Mouse (Mus musculus): ENCODE results near the gene Lce1g. TPM values are rescaled to one million over a fixed set of nuclear protein-coding genes. Genes with fewer than 3 reads are reported as not detected.

The Lce1g gene
- not detected in 2 replicates for polyA plus RNA-seq (2012; rRNA removed)

DNA sequence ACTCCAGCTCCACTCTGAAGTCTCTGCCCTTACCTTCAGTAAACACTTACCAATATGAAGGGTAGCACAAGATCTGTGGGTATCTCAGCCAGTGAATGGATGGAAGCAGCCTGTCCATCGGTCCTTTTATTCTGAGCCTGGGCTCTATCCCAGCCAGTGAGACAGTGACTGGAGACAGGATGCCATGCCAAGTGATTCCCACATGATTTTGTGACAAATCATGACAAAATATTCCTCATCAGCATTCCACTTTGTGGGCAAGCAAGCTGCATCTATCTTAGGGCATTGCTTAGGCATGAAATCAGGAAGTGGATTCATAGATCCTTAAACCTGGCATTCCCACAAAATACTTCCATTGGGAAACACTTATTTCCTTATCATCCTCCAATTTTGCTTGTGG lies at the start of gene Lce1g:
Gene Lce1g, minus strand, starts transcription at position 101 of the 400 bp plus-strand sequence.
- 61% methylated on average over 1 of the region's 1 CpGs for WGBS
- no peak within 1 kb of the TSS for H3K4me3 ChIP-seq (replicated peaks; ENCODE audit: insufficient read depth, low read depth, low read length)
- H3K27ac ChIP-seq (ENCODE audit: insufficient read depth, low read length) = no peak within 1 kb of the TSS
- H3K27me3 ChIP-seq (ENCODE audit: control insufficient read depth, insufficient read depth, low read length) = no peaks in the 10 kb centered on the region
- no peaks in the 10 kb centered on the region for H3K4me1 ChIP-seq (ENCODE audit: control insufficient read depth, insufficient read depth, low read length)
- no peak for DNase-seq
- TF ChIP-seq CTCF (IDR thresholded peaks at IDR 0.05; ENCODE audit: borderline replicate concordance, insufficient read depth, low read depth, low read length) (no peak), POLR2A (IDR thresholded peaks at IDR 0.05; ENCODE audit: borderline replicate concordance, insufficient read depth, low read length) (no peak)

DNA sequence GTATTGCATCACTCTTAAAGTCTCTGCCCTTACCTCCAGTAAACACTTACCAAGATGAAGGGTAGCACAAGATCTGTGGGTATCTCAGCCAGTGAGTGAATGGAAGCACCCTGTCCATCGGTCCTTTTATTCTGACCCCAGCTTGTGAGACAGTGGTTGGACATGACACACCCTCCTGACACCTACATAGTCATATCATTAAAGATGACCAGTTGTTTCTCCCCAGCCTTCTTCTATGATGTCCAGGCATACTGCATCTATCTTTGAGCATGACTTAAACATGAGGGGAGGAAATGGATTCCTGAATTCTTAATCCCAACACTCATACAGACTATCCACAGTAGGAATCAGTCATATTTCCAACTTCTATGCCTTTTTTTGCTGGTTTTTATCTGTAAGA lies 38.3 kb upstream of the Lce1g start, which contains the start of gene Lce1j:
Gene Lce1j, minus strand, starts transcription at position 101 of the 400 bp plus-strand sequence.
- TF ChIP-seq CTCF (IDR thresholded peaks at IDR 0.05; ENCODE audit: borderline replicate concordance, insufficient read depth, low read depth, low read length) = no peak
- no peak for TF ChIP-seq POLR2A (IDR thresholded peaks at IDR 0.05; ENCODE audit: borderline replicate concordance, insufficient read depth, low read length)
- Histone ChIP-seq H3K27me3 (ENCODE audit: control insufficient read depth, insufficient read depth, low read length) (no peaks in the 10 kb centered on the region), H3K27ac (ENCODE audit: insufficient read depth, low read length) (no peak within 1 kb of the TSS), H3K4me1 (ENCODE audit: control insufficient read depth, insufficient read depth, low read length) (no peaks in the 10 kb centered on the region), H3K4me3 (replicated peaks; ENCODE audit: insufficient read depth, low read depth, low read length) (no peak within 1 kb of the TSS)
- DNase-seq = no peak
- 87% methylated on average over 1 of the region's 1 CpGs for WGBS

DNA sequence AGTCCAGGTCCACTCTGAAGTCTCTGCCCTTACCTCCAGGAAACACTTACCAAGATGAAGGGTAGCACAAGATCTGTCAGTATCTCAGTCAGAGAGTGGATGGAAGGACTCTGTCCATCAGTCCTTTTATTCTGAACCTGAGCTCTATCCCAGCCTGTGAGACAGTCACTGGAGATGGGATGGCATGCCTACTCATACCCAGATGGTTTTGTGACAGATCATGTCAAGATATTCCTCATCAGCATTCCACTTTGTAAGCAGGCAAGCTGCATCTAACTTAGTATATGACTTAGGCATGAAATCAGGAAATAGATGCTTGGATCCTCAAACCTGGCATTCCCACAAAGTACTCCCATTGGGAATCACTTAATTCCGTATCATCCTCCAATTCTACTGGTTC lies 26.7 kb upstream of the Lce1g start, which contains the start of gene Lce1i:
Gene Lce1i, minus strand, starts transcription at position 101 of the 400 bp plus-strand sequence.
- H3K4me3 ChIP-seq (replicated peaks; ENCODE audit: insufficient read depth, low read depth, low read length) = no peak within 1 kb of the TSS
- H3K27me3 ChIP-seq (ENCODE audit: control insufficient read depth, insufficient read depth, low read length) = no peaks in the 10 kb centered on the region
- TF ChIP-seq CTCF (IDR thresholded peaks at IDR 0.05; ENCODE audit: borderline replicate concordance, insufficient read depth, low read depth, low read length) (no peak), POLR2A (IDR thresholded peaks at IDR 0.05; ENCODE audit: borderline replicate concordance, insufficient read depth, low read length) (no peak)
- H3K27ac ChIP-seq (ENCODE audit: insufficient read depth, low read length) = no peak within 1 kb of the TSS
- no peaks in the 10 kb centered on the region for H3K4me1 ChIP-seq (ENCODE audit: control insufficient read depth, insufficient read depth, low read length)
- 78% methylated on average over 1 of the region's 1 CpGs for WGBS
- DNase-seq = no peak

DNA sequence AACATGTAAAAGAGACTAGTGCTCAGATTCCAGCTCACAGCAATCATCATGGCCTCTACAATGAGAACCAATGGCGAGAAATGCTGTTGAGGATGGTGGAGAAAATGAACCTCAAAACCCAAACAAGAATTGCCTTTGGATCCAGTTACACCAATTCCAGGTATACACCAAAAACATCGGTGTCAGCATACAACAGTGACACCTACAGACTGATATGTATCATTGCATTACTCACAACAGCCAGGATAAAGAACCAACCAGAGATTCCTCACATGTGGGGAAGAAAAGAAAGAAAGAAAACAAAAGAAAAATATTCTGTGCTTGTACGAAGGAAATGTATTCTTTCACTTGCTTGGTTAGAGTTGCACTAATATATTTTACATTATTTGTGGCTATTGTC lies 19.4 kb upstream of the Lce1g start:
- no peak for DNase-seq
- WGBS = 19% methylated on average over 3 of the region's 3 CpGs

DNA sequence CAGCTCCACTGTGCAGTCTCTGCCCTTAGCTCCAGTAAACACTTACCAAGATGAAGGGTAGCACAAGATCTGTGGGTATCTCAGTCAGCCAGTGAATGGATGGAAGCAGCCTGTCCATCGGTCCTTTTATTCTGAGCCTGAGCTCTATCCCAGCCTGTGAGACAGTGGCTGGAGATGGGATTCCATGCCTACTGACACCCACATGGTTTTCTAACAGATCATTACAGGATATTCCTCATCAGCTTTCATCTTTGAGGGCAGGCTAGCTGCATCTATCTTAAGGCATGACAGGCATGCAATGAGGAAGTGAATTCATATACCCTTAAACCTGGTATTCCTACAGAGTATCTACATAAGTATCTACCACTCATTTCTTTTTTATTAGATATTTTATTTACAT lies 12.8 kb upstream of the Lce1g start, which contains the start of gene Lce1h:
Gene Lce1h, minus strand, starts transcription at position 101 of the 400 bp plus-strand sequence.
- Histone ChIP-seq H3K4me3 (replicated peaks; ENCODE audit: insufficient read depth, low read depth, low read length) (no peak within 1 kb of the TSS), H3K4me1 (ENCODE audit: control insufficient read depth, insufficient read depth, low read length) (no peaks in the 10 kb centered on the region), H3K27ac (ENCODE audit: insufficient read depth, low read length) (no peak within 1 kb of the TSS), H3K27me3 (ENCODE audit: control insufficient read depth, insufficient read depth, low read length) (no peaks in the 10 kb centered on the region)
- WGBS = 86% methylated on average over 1 of the region's 1 CpGs
- no peak for TF ChIP-seq CTCF (IDR thresholded peaks at IDR 0.05; ENCODE audit: borderline replicate concordance, insufficient read depth, low read depth, low read length)
- no peak for TF ChIP-seq POLR2A (IDR thresholded peaks at IDR 0.05; ENCODE audit: borderline replicate concordance, insufficient read depth, low read length)
- DNase-seq = no peak

More for the DNA sequence above, 19.4 kb upstream of the Lce1g start:
- Histone ChIP-seq H3K4me3 (replicated peaks; ENCODE audit: insufficient read depth, low read depth, low read length) (no peak overlapping the region), H3K27ac (ENCODE audit: insufficient read depth, low read length) (no peak overlapping the region), H3K4me1 (ENCODE audit: control insufficient read depth, insufficient read depth, low read length) (no peaks in the 10 kb centered on the region), H3K27me3 (ENCODE audit: control insufficient read depth, insufficient read depth, low read length) (no peaks in the 10 kb centered on the region)
- TF ChIP-seq CTCF (IDR thresholded peaks at IDR 0.05; ENCODE audit: borderline replicate concordance, insufficient read depth, low read depth, low read length) (no peak), POLR2A (IDR thresholded peaks at IDR 0.05; ENCODE audit: borderline replicate concordance, insufficient read depth, low read length) (no peak)

DNA sequence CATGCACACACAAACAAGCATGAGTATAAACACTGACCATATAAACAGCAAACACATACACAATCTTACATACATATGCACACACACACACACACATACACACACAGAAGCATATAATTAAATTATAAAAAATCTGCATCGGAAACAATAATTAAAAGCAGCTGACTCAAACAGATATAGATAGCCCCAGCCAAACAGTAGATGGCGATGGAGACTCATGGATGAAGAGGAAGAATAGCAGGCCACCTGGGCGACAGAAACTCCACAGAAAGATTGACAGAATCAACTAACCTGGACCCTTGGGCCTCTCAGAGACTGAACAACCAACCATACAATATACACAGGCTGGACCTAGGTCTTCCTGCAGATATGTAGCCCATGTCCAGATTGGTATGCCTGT lies 1.1 kb upstream of the Lce1g start:
- WGBS = 32% methylated on average over 3 of the region's 3 CpGs
- Histone ChIP-seq H3K4me1 (ENCODE audit: control insufficient read depth, insufficient read depth, low read length) (no peaks in the 10 kb centered on the region), H3K4me3 (replicated peaks; ENCODE audit: insufficient read depth, low read depth, low read length) (no peak overlapping the region), H3K27me3 (ENCODE audit: control insufficient read depth, insufficient read depth, low read length) (no peaks in the 10 kb centered on the region), H3K27ac (ENCODE audit: insufficient read depth, low read length) (no peak overlapping the region)
- no peak for DNase-seq
- TF ChIP-seq CTCF (IDR thresholded peaks at IDR 0.05; ENCODE audit: borderline replicate concordance, insufficient read depth, low read depth, low read length) (no peak), POLR2A (IDR thresholded peaks at IDR 0.05; ENCODE audit: borderline replicate concordance, insufficient read depth, low read length) (no peak)

DNA sequence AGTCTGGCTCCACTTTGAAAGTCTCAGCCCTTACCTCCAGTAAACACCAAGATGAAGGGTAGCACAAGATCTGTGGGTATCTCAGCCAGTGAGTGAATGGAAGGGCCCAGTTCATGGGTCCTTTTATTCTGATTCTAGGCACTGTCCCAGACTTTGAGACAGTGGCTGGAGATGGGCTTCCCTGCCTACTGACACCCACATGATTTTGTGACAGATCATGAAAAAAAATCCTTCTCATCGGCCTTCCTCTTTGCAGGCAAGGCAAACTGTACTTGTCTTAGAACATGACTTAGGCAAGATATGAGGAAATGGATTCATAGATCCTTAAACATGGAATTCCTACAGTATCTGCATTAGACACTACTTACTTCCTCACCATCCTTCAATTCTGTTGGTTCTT lies 13.1 kb downstream of the Lce1g start, which contains the start of gene Gm38119:
Gene Gm38119, minus strand, starts transcription at position 101 of the 400 bp plus-strand sequence.
- TF ChIP-seq POLR2A (IDR thresholded peaks at IDR 0.05; ENCODE audit: borderline replicate concordance, insufficient read depth, low read length) (no peak), CTCF (IDR thresholded peaks at IDR 0.05; ENCODE audit: borderline replicate concordance, insufficient read depth, low read depth, low read length) (no peak)
- DNase-seq = no peak

DNA sequence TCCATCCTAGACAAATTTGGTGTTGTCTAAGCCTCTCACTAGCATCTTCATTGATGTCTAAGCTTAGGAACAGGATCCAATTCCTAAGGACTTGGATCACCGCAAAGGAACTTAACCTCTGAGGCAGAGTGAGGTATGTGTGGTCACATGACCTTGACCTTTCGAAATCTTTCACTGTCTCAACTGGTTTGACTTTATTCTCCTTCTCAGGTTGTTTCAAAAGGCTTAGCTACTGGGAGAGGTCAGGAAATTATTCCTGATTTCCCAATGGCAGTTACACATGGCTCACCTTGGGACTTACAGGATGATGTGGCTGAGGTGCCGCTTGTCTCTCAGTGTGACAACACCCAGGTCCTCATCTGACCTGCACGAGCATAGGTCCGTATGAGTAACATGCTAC lies 29.5 kb downstream of the Lce1g start:
- H3K27ac ChIP-seq (ENCODE audit: insufficient read depth, low read length) = no peak overlapping the region
- DNase-seq = no peak
- TF ChIP-seq POLR2A (IDR thresholded peaks at IDR 0.05; ENCODE audit: borderline replicate concordance, insufficient read depth, low read length) = no peak
- no peak for TF ChIP-seq CTCF (IDR thresholded peaks at IDR 0.05; ENCODE audit: borderline replicate concordance, insufficient read depth, low read depth, low read length)

More for the DNA sequence above, 13.1 kb downstream of the Lce1g start, which contains the start of gene Gm38119:
- H3K4me1 ChIP-seq (ENCODE audit: control insufficient read depth, insufficient read depth, low read length) = no peaks in the 10 kb centered on the region
- H3K27me3 ChIP-seq (ENCODE audit: control insufficient read depth, insufficient read depth, low read length) = no peaks in the 10 kb centered on the region
- no peak within 1 kb of the TSS for H3K27ac ChIP-seq (ENCODE audit: insufficient read depth, low read length)
- 71% methylated on average over 1 of the region's 1 CpGs for WGBS
- no peak within 1 kb of the TSS for H3K4me3 ChIP-seq (replicated peaks; ENCODE audit: insufficient read depth, low read depth, low read length)

More for the DNA sequence above, 29.5 kb downstream of the Lce1g start:
- no peaks in the 10 kb centered on the region for H3K27me3 ChIP-seq (ENCODE audit: control insufficient read depth, insufficient read depth, low read length)
- H3K4me1 ChIP-seq (ENCODE audit: control insufficient read depth, insufficient read depth, low read length) = no peaks in the 10 kb centered on the region
- 89% methylated on average over 5 of the region's 5 CpGs for WGBS
- no peak overlapping the region for H3K4me3 ChIP-seq (replicated peaks; ENCODE audit: insufficient read depth, low read depth, low read length)
